Mouse (Mus musculus) spleen, postnatal 10 days (tissue): Measurements from ENCODE around the gene Slc25a11.

Experiments
- DNase-seq, 2 experiments: peaks; one replicate each; pipeline ENCODE4 v3.0.0; 2021 to 2022; ENCODE audit warnings: low spot score in 2 of 2

The Slc25a11 gene

GRCm38 (mm10) chr11:70621972-70622814 is 25.1 kb downstream of the Slc25a11 start:
- no peak for DNase-seq

- DNase-seq = no peak
These were observed 28.2 kb downstream of the Slc25a11 start, which contains the start of gene Chrne for GRCm38 (mm10) chr11:70619101-70619500. TSS of gene Chrne (minus strand) at chr11:70619216.

DNA sequence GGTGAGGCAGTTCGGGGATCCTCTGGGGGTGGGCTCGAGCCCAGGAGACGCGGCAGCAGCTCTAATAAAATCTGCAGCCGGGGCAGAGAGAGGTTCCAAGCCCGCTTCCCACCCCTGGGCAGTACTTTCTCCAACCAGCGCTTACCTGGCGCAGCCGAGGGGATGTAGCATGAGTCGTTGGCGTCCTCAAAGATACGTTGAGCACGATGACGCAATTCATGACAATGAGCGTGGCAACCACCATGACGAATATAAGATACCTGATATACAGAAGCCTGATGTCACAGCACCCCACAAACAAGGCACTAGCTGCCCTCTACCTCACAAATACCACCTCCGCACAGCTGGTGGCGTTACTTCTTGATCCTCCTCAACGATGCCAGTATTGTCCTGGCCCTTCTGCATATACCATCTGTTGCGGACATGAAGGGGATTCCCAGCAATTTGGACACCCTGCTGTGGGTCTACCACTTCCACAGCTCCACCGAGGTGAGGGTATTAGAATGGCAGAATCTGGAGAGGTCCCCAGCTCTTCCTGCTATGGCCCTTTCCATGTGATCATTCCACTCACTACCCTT is 31.7 kb downstream of the Slc25a11 start, which contains the start of gene 4930544D05Rik:
TSS of gene 4930544D05Rik (plus strand) at position 333 of the 578 bp plus-strand sequence.
- DNase-seq = no peak

DNA sequence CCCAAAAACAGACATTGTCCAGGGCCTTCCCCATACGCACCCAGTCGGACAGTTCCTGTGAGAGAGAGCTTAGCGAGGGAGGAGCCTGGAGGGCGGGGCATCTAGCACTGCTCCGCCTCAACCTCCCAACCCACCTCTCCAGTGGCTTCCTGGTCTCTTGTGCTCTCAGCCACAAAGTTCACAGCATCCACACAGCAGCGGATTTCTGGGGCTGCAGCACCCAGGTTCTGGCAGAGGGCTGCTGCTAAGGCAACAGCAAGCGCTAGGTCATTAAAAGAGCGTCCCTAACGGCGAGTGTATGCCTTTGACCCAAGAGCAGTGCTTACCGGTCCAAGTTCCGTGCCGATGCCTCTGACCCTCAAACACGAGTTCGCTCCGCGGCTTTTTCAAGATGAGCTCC is 32.2 kb downstream of the Slc25a11 start:
- peak; percentile 48 to 79 for DNase-seq

GRCm38 (mm10) chr11:70612505-70612904 is 34.8 kb downstream of the Slc25a11 start:
- DNase-seq = no peak

GRCm38 (mm10) chr11:70610752-70611151 is 36.5 kb downstream of the Slc25a11 start:
- DNase-seq = no peak

DNA sequence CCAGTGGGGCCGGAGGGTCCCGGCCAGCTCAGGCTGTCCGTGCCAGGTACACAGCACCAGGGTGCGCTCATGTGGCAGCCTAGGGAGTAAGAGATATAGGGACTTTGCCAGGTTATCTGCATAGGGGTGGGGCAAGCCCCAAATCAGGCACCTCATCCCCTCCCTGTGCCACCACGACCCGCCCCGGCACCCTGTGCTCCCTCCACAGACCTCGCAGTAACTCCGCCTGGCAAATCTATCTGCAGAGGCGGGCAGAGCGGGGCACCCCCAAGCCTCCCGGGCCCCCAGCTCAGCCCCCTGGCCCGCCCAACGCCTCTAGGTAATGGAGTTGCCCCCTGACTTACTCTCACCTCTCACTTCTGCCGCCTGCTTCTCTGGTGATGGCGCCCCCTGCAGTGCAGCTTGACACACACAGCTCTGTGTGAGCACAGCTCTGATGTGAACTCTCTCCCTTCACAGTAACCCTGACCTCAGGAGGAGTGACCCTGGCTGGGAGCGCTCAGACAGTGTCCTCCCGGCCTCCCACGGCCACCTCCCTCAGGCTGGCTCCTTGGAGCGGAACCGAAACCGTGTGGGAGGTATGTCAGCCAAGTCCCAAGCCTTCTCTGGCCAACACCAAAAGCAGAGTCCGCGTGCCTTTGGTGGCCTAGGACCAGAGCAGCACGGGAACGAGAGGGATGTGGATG is 38.8 kb downstream of the Slc25a11 start:
- DNase-seq = peak; percentile 14 to 72

DNA sequence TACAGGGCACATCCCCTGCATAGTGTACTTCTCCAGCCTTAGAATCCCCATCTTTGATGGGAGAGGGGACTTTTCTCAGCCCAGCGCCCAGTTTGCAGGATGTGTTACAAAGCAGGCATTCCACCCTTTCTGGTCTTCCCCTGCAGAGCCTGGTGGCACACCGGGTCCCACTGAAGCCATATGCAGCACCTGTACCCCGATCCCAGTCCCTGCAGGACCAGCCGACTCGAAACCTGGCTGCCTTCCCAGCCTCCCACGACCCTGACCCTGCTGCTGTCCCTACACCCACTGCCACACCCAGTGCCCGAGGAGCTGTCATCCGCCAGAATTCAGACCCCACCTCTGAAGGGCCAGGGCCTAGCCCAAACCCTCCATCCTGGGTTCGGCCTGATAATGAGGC is 39.7 kb downstream of the Slc25a11 start:
- DNase-seq = no peak

DNA sequence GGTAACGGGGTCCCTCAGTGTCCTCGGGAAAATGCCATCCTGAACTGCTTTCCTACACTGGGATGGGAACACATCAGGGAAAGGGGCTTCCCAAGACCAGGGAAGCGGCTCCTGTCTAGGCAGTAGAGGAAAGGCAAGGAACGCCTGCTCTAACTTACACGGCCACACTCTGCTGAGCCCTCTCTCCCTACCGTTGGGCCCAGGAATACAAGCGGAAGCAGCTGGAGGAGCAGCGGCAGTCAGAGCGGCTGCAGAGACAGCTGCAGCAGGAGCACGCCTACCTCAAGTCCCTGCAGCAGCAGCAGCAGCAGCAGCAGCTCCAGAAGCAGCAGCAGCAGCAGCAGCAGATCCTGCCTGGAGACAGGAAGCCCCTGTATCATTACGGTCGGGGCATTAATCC is 40.6 kb downstream of the Slc25a11 start:
- no peak for DNase-seq

GRCm38 (mm10) chr11:70605024-70605566 is 42.2 kb downstream of the Slc25a11 start:
- peak; percentile 54 to 79 for DNase-seq

DNA sequence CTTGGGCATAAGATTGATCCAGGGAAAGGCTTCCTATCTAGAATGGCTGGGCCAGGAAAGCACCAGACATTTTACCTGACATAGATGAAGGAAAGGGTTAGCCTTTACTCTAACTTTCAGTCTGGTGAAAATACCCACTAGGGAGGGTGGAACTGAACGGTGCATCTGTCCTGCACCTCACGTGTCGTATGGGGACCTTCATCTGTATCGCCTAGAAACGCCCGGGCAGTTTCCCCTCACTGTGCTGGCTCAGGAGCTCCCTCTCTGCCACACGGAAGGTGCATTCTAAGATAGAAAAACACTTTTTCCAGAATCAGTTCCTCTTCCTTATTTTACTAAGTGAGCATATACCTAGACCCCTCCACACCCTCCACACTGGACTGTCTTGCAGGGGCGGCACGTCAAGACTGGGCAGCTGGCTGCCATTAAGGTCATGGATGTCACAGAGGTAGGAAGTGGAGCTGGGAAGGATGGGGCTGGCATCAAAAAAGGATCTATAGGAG is 48.8 kb downstream of the Slc25a11 start:
- DNase-seq = no peak

DNA sequence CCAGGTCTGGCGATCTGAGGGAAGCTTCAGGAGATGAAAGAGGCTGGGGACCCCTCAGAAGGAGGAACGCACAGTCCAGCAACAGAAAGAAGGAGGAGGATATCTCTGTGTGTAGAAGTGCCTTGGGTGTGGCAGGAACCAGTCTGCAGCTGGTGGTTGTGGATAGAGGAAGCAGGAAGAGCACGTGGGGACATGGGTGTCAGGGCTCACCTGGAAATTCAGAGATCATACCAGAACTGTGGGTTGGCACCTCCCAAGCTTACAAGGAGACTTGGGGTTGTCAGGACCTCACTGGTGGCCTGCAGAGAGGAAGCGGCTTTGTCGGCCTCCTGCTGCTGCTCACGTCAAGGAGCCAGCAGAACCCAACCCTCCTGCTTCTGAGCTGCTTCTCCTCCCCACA is 50.0 kb downstream of the Slc25a11 start:
- no peak for DNase-seq

DNA sequence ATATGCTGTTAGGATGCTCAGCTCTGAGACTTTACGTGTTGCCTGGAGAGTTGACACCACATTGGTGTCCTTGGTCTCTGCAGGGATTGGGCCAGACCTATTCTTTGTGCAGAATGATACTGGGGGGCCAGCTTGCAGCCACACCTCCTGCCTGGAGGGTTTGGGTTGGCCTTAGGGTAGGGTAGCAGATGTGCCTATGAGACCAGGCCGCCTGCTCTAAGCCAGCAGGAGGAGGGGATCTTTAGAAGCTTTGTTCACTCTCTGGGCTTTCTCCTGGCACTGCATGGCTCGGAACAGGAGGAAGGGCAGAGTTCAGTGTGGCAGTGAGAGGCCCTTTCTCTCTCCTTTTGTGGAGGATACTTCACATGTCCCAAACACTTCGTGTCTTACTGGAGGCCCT is 51.2 kb downstream of the Slc25a11 start:
- DNase-seq = no peak

DNA sequence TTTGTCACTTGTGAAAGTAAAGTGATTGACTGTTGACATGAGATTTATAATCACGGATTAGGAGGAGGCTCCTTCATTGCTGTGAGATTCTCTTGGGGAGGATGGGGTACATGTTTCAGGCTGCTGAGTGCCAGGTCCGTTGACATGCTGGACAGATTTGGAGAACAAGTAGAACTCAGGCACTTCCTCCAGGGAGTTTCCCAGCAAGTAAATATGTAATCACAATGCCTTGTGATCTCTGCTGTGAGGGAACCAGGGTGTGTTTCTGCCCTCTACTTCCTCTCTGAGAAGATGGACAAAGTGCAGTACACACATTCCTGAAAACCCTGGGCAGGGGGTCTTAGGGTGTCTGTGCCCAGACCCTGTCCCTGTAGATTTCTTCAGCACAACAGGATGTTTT is 51.6 kb downstream of the Slc25a11 start:
- no peak for DNase-seq

GRCm38 (mm10) chr11:70594253-70594989 is 52.9 kb downstream of the Slc25a11 start:
- DNase-seq = no peak
